Mouse (Mus musculus): Measurements from ENCODE around the gene Cnn3.

The Cnn3 gene

DNA sequence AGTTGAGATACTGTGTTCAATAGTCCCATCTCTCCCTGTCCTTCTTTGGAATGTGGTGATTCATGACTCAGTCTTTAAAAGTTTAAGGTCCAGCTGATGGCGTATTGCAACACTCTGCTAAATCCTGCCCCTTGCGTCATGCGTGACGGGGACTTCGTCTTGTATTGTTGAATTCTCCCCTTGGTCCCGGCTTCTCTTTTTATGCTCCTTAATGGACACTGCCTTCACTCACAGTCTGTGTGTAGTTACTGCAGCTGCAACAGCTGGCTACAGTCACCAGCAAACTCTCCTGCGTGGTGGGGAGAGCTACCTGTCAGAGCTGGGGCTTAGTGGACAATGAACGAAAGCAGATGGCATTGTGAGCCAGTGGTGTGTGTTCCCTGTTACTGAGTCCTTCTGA is 23.2 kb downstream of the Cnn3 start:
- DNase-seq (ENCODE audit: low spot score in 2 of 2) = no peak

DNA sequence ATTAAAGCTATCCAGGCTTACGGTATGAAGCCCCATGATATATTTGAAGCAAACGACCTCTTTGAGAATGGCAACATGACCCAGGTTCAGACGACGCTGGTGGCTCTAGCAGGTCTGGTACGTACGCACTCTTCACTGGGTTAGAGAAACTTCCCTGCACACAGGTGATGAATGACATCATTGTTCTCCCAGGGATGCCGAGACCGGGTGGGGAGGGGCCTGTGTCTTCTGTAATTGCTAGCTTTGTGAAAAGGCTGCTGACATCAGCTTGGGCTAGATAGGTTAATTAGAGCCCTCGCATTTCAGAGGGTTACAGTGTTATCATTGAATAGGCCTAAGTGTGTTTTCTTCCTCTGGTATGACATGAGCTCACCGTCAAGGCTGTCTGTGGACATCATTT is 25.1 kb downstream of the Cnn3 start:
- DNase-seq (ENCODE audit: low spot score in 2 of 2) = no peak

DNA sequence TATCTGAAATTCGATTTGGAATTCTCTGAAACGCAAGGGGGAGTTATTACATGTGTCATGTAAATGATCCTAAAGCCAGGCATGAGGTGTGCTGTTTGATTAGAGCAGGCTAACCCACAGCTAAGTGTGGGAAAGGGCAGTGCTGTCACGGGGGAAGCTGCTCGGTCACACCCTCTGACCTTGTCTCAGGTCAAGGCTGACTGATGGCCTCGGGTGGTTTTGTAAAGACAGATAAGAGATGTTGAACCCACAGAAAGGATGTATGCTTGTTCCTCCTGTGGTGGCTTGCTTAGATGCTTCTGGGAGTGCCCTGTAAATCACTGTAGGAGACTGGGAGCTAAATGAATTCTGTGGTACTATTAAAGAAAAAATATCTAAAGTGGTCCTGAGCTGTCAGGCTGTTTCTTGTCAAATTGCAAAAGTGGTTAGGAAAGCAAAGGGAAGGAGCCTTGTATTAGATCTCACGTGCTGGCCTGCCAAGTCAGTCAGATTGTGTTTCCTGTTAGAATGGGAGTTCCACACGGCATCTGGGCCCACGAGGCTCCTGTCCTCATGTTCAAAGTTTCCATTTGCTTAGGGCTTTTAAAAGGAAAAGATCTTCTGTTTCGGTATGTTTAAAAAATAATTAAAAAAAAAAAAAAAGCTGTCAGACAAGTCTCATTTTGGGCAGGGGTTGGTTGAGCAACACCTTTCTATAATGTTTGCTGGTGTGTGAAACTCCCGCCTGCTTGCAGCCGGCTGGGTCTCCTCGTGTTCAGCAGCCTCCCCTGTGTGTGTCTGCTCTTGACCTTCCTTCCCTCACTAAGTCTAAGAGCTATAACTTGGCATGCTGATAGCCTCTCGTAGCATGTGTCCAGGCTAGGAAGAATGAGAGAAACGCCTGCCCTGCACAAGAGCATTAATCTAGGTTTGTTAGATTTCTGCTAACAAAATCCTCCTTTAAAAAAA is 32.5 kb downstream of the Cnn3 start:
- DNase-seq (ENCODE audit: low spot score in 2 of 2) = no peak

DNA sequence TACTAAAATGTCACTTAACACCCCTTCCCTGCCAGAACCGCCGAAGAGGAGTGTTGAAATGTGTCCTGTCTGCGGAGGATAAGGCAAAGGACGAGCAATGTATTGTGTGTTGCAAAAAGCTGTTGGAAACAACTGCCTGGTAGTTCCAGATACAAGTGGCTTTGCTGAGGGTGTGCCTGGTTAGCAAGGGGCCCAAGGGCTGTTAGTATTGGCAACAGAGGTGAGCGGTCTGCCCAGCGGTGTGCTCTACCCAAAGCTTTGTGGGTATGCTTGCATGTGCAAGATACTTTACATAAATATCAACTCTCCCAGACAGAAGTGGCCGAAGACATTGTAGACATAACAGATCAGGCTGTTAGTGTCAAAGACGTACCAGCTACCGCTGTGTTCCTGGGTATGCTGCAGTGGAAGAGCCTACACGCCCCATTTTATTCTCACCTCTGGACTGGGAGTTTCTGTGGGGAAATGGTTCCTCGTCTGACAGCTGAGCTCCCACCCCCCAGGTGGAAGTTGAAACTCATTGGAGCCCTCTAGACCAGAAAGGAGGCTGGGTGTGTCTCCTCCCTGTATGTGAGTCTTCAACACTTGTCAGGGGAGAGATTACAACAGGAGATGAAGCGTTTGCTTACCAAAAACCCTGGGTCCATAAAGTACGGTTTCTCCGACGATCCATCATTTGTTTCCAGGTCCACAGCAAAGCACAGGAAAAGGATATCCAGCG is 34.3 kb downstream of the Cnn3 start:
- peak in 1 of 2 experiments; percentile 19 for DNase-seq (ENCODE audit: low spot score in 2 of 2)

DNA sequence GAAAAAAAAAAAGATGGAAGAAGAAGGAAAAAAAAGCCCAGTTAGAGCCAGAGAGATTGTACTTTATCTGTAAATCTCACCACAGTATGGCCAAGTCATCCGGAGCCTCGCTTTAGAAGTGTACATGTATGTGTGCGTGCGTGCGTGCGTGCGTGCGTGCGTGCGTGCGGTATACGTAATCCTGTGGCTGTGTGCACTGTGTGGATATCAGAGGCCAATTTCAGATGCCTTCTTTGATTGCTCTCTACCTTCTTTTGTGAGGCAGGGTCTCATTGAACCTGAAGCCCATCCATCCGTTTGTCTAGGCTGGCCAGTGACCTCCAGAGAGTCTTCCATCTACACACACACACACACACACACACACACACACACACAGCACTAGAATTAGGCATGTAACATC is 35.2 kb downstream of the Cnn3 start:
- no peak for DNase-seq (ENCODE audit: low spot score in 2 of 2)

DNA sequence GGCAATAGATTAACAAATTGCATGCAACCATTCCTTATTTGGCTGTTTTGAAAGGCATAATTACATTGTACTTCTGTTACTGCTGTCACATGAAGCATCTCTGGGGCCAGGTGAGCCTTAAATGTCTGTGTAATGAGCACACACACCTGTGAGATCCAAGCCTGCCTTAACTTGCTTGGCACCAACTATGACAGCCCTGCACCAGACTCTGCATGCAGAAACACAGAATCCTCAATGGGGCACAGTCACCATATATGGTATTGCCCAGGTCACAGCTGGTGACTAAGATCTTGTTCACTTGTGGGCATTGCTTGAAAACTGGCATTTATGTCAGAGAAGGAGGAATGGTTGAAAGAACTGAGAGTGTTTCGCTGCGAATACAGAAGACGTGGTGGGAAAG is 36.5 kb downstream of the Cnn3 start:
- DNase-seq (ENCODE audit: low spot score in 2 of 2) = no peak

DNA sequence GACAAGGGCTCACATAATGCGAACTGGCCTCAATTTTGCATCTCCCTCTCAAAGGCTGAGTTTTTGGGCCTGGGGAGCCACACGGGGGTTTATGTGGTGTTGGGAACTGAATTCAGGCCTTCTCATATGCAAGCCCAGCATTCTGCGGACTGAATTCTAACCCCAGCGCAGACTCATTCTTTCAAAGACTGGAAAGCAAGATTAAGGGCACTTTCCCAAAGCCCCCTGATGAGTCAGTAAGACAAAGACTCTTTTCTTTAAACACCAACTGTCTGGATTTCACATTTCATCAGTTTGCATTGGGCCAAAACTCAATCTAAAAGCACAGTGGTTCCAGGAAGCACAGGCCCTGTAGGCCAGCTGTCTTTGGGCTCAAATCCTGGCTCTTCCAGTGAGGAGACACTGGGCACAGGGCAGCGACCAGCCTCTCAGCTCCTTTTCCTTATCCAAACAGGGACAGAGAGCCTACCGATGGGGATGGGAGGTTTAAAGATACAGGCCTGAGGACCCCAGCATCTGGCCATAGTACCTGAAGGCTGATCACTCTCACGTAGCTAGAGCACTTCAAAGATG is 38.5 kb downstream of the Cnn3 start:
- DNase-seq (ENCODE audit: low spot score in 2 of 2) = no peak

DNA sequence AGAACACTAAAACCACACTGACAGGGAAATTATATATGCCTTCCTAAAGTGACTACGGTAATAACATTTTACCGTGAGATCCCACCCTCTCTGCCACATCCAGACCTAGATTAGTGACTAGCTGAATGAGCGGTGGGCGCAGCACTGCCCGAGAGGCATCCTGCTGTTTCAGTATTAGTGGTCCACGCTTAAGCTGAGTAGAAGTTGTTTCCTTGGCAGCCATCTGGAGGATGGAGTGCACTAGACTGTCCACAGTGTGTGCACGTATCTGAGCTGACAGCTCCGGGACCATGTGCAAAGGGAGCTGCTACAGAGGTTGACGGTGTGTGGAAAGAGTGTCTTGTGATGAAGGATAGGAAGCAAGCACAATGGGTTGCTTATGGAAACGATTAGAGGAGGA is 39.5 kb downstream of the Cnn3 start:
- DNase-seq (ENCODE audit: low spot score in 2 of 2) = no peak

DNA sequence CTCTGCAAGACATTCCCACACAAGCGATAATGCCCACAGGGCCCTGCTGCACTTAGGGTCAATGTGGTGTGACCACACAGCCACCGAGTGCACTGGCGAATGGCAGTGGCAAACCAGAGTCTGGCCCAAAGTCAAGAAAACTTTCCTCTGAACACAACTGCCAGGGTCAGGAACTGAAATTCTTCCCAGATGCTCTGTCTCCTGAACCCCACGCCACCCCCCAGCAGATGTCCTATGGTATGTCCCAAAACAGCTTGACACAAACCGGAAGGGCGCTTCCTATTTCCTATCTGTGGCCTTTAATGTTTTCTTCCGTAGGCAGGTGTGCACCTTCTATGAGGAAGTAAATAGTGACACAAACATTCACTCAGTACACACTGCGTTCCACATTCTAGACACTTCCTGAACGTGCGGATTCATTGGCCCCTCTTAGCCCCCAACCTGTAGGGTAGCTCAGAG is 40.8 kb downstream of the Cnn3 start:
- peak; percentile 34 to 41 for DNase-seq (ENCODE audit: low spot score in 2 of 2)

DNA sequence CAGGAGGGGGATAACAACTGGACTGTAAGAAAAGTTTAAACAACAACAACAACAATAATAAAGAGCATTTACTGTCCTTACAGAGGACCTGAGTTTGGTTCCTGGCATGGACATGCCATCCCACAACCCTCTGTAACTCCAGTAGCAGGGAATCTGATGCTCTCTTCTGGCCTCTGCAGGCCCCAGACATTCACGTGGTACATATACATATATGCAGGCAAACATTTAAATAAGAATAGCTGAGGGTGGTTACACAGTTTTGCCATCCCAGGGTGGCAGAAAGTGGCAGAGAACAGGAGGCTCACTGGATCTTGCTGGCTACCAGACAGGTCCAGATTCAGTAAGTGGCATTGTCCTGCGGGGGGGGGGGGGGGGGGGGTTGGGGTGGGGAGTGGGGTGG is 41.8 kb downstream of the Cnn3 start:
- no peak for DNase-seq (ENCODE audit: low spot score in 2 of 2)

DNA sequence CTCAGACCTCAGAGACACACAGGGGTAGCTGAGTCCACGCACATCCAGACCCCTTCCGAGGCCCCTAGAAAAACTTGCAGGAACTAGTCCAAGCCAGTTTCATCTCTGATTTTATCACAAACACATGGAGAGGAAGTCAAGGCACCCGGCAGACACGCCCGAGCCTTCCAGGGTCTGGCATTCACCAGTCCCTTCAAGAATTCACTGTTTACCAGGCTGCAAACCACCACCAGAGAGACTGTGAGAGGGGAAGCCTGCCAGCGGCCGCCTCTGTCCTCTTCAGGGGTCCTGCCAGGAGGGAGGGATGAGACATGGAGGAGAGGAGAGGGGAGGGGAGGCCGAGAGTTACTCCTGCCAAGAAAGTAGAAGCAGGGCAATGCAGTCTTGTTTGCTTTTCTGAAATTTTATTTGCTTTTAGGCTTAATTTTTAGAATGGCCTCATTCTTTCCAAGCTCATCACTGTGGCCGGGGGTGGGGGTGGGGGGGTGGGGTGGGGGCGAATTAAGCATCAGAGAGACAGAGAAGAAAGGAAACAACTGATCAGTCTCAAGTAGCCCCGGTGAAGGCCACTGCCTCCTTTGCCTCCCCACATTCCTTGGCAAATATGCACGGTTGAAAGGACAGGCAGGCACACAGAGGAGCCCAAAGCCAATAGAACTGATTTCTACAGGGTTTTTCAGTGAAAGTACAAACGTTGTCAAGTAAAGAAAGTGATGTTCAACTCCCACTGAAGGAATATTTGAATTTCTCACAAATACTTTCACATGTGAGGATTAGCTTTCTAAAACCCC is 43.1 kb downstream of the Cnn3 start:
- no peak for DNase-seq (ENCODE audit: low spot score in 2 of 2)

DNA sequence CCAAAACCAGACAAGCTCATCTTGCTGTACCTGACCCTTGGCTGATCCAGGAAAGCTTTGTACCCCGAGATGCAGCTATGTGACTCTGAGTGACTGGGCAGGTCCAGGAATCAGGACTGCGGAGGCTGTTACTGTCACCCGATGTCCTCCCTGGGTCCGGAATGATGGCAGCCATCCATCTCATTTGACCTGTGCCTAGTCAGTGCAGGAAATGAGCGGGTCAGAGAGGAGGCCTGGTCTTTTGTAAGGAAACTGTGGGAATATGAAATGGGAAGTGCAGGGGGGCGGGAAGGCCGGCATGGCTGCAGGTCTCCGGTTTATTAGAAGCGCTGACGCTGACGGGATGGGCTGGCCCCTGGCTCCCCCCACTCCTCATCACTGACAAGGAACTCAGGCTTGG is 45.4 kb downstream of the Cnn3 start:
- DNase-seq (ENCODE audit: low spot score in 2 of 2) = no peak

DNA sequence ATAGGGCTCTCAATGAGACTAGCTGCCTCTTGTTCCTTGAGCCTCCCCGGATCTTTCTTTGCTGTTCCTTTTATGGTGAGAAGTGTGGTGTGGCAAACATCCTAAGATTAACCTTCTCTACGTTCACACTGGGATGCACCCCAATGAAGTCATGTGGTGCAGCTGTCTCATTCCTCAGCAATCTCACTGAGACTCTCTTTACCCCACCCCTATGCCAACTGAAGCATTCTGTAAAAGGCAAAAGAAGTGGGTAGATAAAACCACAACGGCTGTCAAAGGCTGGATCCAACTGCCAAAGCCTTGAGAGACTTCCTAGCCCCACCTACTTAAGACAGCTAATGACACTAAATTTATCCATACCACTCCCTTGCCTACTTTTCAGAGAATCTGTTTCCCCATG is 48.4 kb downstream of the Cnn3 start:
- DNase-seq (ENCODE audit: low spot score in 2 of 2) = peak; percentile 32 to 33

DNA sequence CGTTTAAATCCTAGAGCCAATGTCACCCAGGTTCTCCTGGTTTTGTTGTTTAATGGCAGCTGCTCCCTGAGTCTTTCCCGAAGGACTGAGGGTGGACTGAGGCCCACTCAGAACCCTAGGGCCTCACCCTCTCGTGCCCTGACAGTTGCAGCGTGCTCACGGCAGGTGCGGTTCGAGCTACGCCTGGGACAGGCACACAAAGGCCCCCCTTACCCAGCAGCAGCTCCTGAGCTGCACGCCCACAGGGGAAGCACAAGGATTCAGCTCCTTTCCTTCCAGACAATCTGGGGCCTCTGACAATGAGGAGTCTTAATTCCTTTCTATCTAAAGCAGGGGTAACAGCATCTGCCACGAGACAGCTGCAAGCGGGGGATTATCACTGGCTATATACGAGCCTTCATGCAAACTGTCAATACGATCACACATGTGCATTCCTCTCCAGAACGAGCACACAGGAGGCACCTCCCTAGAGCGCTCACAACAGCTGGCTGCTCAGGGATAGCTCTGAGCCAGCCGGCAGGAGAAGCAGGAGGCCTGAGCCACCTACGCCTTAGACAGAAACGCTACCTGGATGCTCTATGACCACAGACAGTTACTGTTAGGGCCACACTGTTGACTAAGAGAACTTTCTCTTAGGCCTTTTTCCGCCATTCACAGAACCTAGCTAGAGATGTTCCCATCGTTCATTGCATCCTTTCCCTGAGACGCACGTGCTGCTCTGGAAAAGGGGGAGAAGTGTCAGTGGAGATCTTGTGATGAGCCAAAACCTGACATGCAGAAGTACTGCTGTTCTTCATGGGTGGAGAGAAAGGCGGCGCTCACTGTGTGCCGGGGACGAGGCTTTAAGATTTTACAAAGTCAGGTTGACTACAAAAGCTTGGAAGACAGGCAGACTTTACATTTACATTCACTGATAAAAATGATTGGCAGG is 54.0 kb downstream of the Cnn3 start:
- DNase-seq (ENCODE audit: low spot score in 2 of 2) = no peak

DNA sequence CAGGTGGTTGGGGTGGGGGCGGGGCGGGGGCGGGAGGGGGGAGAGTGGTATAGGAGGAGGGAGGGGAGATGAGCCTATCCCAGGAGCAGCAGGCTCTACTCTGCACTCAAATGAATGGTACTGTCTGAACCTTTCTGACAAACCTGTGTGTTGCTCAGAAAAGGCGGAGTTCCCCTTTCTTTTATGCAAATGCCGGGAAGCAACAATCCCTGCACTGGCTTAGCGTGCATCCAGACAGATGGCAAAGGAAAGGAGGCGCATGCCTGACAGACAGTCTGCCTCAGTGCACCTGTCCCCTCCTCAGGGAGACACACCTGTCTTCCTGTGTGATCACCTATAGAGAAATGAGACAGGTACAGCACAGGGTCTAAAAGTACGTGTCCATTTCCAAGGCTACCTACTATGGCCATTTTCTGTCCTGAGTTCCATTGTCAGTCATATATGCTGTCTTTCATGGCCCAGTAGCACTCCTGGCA is 54.7 kb downstream of the Cnn3 start:
- no peak for DNase-seq (ENCODE audit: low spot score in 2 of 2)

DNA sequence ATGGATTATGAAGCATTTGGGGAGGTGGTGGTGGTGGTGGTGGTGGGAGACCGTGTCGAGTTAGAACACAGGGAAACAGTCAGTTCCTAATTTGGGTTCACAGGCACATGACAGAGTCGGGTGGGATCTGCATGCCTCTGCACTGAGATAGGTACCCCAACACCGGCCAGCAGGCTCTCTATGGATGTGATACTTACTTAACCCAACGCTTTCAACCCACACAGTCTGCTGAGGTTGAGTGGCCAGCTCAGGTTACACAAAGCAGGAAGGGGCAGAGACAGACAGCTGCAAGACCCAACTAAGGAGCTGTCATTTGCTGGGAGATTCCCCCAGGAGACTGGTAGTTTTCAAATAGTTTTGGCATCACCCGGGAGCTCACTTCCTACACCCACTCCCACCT is 55.3 kb downstream of the Cnn3 start:
- no peak for DNase-seq (ENCODE audit: low spot score in 2 of 2)

DNA sequence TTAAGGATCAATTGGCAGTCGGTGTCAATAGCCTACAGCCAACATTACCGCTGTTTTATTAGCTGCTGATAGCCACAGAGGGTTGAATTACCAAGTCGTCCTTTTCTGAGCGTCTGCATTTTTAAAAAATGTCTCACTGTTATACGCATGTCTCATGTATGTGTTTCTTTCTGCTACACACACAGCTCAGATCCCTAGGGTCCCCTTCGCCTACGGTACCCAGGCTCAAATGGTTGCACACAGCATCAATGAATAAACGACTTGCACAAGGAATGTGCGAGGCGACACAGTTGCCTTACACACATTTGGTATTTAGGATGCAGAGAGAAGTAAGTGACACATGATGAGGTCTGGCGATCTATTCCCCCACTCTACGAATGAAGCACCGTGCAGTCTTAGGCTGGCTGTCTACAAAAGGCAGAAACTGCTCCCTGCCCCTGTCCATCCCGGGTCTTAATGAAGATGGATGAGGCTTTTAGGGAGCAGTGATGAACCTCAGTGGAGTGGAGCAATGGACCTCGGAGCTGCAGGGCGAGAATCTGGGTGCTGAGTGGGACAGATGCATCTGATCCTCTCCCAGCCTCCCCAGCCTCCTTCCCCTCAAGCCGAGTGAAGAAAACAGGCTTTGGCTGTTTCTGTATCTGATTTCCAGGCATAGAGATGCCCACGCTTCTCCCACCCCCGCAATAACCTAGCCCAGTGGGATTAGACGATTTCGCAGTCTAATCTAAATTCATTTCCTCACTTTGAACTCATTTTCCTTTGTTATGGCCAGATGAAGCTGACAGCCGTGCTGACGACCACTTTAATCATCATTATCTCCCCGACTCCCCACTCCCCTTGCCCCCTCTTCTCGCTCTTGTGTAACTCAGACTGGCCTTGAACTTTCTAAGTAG is 57.2 kb downstream of the Cnn3 start:
- no peak for DNase-seq (ENCODE audit: low spot score in 2 of 2)

DNA sequence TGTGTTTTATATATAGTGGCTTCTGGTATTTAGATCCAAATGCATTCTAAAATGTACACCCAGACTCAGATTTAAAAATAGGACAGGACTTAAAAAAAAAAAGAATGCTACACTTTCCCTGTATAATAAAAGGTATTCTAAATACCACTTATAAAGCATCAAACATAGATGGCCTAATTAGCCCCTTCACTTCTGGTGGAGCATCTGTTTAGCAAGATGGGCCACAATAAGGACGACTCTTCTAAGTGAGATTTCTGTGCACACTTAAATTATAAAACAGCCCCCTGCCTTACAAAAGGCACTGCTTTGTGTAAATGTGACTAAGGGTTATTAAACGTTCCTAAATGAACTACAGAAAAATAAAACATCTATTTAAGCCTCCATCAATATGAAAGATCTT is 58.9 kb downstream of the Cnn3 start:
- no peak for DNase-seq (ENCODE audit: low spot score in 2 of 2)

DNA sequence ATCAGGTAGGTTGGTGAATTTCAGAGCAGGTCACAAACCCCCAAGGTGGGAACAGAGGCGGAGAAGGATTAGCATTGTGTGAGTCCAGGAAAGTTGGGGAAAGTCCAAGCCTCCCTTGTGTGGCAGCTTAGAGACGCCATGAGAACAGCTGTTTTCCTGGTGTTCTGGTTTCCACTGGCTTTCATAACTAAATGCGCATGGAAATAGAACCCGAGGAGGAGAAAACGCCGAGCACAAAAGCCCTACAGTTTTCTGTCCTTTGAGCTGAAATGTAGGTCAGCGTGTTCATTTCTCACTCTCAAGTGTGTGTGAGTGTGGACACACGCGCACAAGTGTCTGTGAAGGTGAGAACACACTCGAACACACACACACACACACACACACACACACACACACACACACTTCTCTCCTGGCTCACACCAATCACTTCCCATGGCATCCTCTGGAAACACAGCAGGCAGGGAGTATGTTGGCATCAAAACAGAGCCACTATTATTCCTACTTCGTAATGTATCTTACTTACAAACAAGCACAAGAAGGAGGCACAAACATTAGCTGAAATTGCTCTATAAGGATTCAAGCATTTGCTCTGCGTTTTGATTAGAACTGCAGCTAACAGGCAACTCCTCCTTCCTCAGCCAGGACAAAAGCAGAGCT is 63.3 kb downstream of the Cnn3 start:
- no peak for DNase-seq (ENCODE audit: low spot score in 2 of 2)
